Mouse (Mus musculus): ENCODE measurements around the gene Pla2g1b. TPM values are rescaled to one million over a fixed set of nuclear protein-coding genes. Genes with fewer than 3 reads are reported as not detected.

Pla2g1b gene
- polyA plus RNA-seq, 1 experiment, result not detected

DNA sequence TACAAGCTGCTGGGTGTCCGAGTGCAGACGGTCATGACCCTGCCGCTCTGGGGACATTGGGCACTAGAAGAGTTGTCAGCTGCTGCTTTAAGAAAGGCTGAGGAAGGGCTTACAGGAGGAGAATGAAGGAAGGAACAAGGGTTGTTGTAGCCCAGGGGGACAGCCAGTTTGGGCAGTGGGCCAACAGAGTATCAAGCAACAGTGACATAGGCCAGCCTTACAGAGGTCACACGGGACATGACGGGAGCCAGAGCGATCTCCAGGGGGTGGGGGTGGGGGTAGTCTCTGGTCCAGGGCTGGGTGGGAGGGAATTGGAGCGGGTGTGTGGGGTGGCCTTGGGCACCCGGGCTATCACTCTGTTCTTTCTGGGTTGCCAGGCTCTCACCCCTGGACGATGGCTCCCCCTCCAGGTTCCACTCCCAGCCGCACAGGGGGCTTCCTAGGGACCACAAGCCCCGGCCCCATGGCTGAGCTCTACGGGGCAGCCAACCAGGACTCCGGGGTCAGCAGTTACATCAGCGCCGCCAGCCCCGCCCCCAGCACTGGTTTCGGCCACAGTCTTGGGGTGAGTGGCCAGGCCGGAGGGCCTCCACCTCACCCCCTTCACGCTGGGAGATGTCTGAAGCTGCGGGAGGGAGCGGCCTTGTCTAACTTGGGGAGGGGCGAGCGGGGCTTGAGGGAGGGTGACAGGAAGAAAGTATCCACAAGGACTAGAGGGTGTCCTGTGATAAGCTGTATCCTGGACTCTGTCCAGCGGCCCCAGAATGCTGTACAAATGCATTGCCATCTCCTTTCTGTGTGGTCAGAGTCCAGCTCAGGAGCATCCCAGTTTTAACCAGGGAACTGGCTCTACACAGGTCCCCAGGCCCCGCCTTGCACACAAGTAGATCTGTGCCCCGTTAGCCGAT is 15.4 kb upstream of the Pla2g1b start:
- Histone ChIP-seq H3K4me3 (ENCODE audit: insufficient read depth, poor library complexity, severe bottlenecking) (no peak overlapping the region), H3K36me3 (ENCODE audit: control insufficient read depth, insufficient read depth) (no peaks in the 10 kb centered on the region), H3K27me3 (ENCODE audit: control insufficient read depth, insufficient read depth, insufficient read length) (no peaks in the 10 kb centered on the region), H3K79me3 (ENCODE audit: low read depth) (no peaks in the 10 kb centered on the region), H3K79me2 (ENCODE audit: control insufficient read depth, insufficient read depth) (no peaks in the 10 kb centered on the region), H3ac (ENCODE audit: control insufficient read depth, insufficient read length, low read depth) (no peak overlapping the region)
- TF ChIP-seq FOSL1 (IDR thresholded peaks at IDR 0.05; ENCODE audit: insufficient read depth, low read length, poor library complexity, severe bottlenecking) (no peak), CTCF (IDR thresholded peaks at IDR 0.05; ENCODE audit: control insufficient read depth, insufficient read depth, insufficient read length) (no peak), USF1 (IDR thresholded peaks at IDR 0.05; ENCODE audit: low read depth) (no peak), MYOD1 (IDR thresholded peaks at IDR 0.05; ENCODE audit: control insufficient read depth, insufficient read length, low read depth) (no peak), MAX (IDR thresholded peaks at IDR 0.05) (no peak)

DNA sequence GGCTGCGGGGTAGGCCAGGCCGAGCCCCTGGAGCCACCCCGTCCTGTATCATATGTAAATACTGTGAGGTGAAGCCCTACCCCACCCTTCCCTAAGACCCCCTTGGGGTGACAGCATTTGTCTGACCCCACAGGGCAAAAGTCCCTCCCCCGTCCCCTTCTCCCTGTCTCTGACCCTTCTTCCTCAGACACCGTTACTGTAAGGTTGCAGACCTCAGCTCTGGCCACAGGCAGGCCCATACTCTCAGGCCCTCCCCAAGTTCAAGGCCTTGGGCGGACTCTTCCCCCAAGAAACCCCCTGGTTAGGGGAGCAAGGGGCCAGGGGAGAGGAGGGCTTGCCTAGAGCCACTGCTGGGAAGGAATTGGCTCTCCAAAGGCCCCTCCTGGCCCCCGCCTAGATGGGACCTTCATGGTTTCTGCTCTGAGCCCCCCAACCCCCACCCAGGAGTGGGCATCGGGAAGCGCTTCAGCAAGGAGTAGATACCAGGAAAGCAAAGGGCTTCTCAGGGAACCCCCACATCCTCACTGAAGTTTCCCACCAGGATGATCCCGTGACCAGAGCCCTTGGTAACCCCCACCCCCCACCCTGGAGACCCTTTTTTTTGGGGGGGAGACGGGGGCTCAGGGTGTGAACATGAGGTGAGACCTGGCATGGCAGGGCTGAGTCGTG is 11.5 kb upstream of the Pla2g1b start:
- TF ChIP-seq CTCF (IDR thresholded peaks at IDR 0.05; ENCODE audit: control insufficient read depth, insufficient read depth, insufficient read length) (no peak), FOSL1 (IDR thresholded peaks at IDR 0.05; ENCODE audit: insufficient read depth, low read length, poor library complexity, severe bottlenecking) (no peak), MYOG (IDR thresholded peaks at IDR 0.05; ENCODE audit: control insufficient read depth, extremely low read depth, insufficient read length) (no peak), MAX (IDR thresholded peaks at IDR 0.05) (no peak), MYOD1 (IDR thresholded peaks at IDR 0.05; ENCODE audit: control insufficient read depth, insufficient read length, low read depth) (no peak), CEBPB (IDR thresholded peaks at IDR 0.05; ENCODE audit: low read depth) (no peak), USF1 (IDR thresholded peaks at IDR 0.05; ENCODE audit: low read depth) (no peak)
- peaks cover 8% of the 10 kb centered on the region for H3K27me3 ChIP-seq (ENCODE audit: control insufficient read depth, insufficient read depth, insufficient read length)
- no peak overlapping the region for H3K4me3 ChIP-seq (ENCODE audit: insufficient read depth, poor library complexity, severe bottlenecking)
- no peaks in the 10 kb centered on the region for H3K79me2 ChIP-seq (ENCODE audit: control insufficient read depth, insufficient read depth)
- no peaks in the 10 kb centered on the region for H3K79me3 ChIP-seq (ENCODE audit: low read depth)
- no peaks in the 10 kb centered on the region for H3K36me3 ChIP-seq (ENCODE audit: control insufficient read depth, insufficient read depth)
- H3ac ChIP-seq (ENCODE audit: control insufficient read depth, insufficient read length, low read depth), result no peak overlapping the region

DNA sequence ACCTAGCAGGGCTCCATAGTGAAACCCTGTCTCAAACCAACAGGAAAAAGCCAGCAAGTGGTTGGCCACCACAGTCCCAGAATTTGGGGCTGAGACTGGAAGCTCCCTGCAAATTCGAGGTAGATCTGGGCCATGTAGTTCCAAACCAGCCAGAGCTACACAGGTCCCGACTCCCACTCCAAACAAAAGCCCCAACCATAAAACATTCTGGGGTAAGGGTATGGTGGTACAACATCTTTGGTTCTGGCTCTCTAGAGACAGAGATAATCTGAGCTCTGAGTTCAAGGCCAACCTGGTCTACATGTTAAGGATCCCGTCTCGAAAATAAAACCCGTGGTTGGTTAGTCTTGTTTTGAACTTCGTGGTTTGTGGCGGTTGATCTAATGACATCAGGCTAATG is 10.2 kb upstream of the Pla2g1b start:
- Histone ChIP-seq H3K4me3 (ENCODE audit: insufficient read depth, poor library complexity, severe bottlenecking) (no peak overlapping the region), H3K79me3 (ENCODE audit: low read depth) (no peaks in the 10 kb centered on the region), H3K79me2 (ENCODE audit: control insufficient read depth, insufficient read depth) (no peaks in the 10 kb centered on the region), H3K27me3 (ENCODE audit: control insufficient read depth, insufficient read depth, insufficient read length) (peaks cover 14% of the 10 kb centered on the region), H3K36me3 (ENCODE audit: control insufficient read depth, insufficient read depth) (no peaks in the 10 kb centered on the region), H3ac (ENCODE audit: control insufficient read depth, insufficient read length, low read depth) (no peak overlapping the region)
- TF ChIP-seq MYOG (IDR thresholded peaks at IDR 0.05; ENCODE audit: control insufficient read depth, extremely low read depth, insufficient read length), result no peak
- TF ChIP-seq CTCF (IDR thresholded peaks at IDR 0.05; ENCODE audit: control insufficient read depth, insufficient read depth, insufficient read length), result no peak
- TF ChIP-seq FOSL1 (IDR thresholded peaks at IDR 0.05; ENCODE audit: insufficient read depth, low read length, poor library complexity, severe bottlenecking), result no peak
- no peak for TF ChIP-seq USF1 (IDR thresholded peaks at IDR 0.05; ENCODE audit: low read depth)
- TF ChIP-seq CEBPB (IDR thresholded peaks at IDR 0.05; ENCODE audit: low read depth), result no peak
- no peak for TF ChIP-seq MYOD1 (IDR thresholded peaks at IDR 0.05; ENCODE audit: control insufficient read depth, insufficient read length, low read depth)
- no peak for TF ChIP-seq MAX (IDR thresholded peaks at IDR 0.05)

DNA sequence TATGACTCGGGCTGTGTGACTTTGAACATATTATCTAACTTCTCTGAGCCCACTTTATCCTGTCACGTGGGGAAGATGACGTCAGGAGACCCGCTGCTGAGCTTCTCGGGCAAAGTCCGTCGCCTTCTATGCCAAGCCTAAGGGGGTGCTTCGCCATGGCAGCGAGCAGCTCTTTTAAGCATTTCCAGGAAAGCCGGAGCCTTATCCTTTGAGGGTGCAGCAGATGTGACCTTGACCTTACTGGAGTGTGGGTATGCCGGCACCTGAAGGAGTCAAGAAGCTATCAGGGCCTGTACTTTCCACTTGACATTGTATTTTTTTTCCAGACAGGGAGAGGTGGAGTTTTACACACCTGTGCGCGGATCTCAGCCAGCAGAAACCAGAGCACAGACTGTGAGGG is 7.1 kb upstream of the Pla2g1b start:
- H3K79me2 ChIP-seq (ENCODE audit: control insufficient read depth, insufficient read depth), result no peaks in the 10 kb centered on the region
- no peak overlapping the region for H3K4me3 ChIP-seq (ENCODE audit: insufficient read depth, poor library complexity, severe bottlenecking)
- H3K79me3 ChIP-seq (ENCODE audit: low read depth), result no peaks in the 10 kb centered on the region
- H3K36me3 ChIP-seq (ENCODE audit: control insufficient read depth, insufficient read depth), result no peaks in the 10 kb centered on the region
- H3ac ChIP-seq (ENCODE audit: control insufficient read depth, insufficient read length, low read depth), result no peak overlapping the region
- peaks cover 14% of the 10 kb centered on the region for H3K27me3 ChIP-seq (ENCODE audit: control insufficient read depth, insufficient read depth, insufficient read length)
- TF ChIP-seq USF1 (IDR thresholded peaks at IDR 0.05; ENCODE audit: low read depth), result peak; percentile 50
- no peak for TF ChIP-seq FOSL1 (IDR thresholded peaks at IDR 0.05; ENCODE audit: insufficient read depth, low read length, poor library complexity, severe bottlenecking)

DNA sequence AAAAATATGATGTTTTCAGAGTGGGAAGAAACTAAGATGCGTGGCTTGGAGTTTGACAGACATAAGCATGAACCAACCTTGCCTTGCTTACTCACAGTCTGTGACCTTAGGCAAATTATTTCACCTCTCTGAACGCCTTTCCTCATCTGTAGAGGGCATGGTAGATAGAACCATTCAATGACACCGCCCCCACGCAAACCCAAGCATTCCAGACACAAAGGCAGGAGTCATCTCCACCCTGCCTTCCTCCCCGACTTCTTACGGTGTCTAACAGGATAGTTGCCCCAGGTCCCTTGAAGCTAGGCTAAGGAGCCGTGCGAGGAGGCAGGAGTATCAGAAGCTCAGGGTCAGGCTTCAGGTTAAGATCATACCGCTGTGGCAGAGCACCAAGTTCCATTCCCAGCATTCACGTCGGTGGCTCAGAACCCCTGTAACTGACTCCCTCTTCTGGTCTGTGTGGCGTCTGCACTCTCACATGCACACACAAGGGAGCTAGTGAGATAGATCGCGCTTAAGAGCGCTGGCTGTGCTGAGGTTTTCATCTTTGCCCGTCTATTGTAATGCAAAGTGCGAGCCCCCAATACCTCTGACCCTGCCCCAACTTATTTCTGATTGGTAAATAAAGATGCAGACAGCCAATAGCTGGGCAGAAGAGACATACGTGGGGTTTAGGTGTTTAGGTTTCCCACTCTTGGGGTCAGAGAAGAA is 1.5 kb upstream of the Pla2g1b start:
- H3K79me3 ChIP-seq (ENCODE audit: low read depth), result no peaks in the 10 kb centered on the region
- H3K36me3 ChIP-seq (ENCODE audit: control insufficient read depth, insufficient read depth), result no peaks in the 10 kb centered on the region
- peaks cover 6% of the 10 kb centered on the region for H3K27me3 ChIP-seq (ENCODE audit: control insufficient read depth, insufficient read depth, insufficient read length)
- no peak overlapping the region for H3K4me3 ChIP-seq (ENCODE audit: insufficient read depth, poor library complexity, severe bottlenecking)
- TF ChIP-seq FOSL1 (IDR thresholded peaks at IDR 0.05; ENCODE audit: insufficient read depth, low read length, poor library complexity, severe bottlenecking), result no peak
- no peak for TF ChIP-seq CTCF (IDR thresholded peaks at IDR 0.05; ENCODE audit: control insufficient read depth, insufficient read depth, insufficient read length)
- no peak for TF ChIP-seq CEBPB (IDR thresholded peaks at IDR 0.05; ENCODE audit: low read depth)
- TF ChIP-seq MAX (IDR thresholded peaks at IDR 0.05), result no peak
- TF ChIP-seq MYOG (IDR thresholded peaks at IDR 0.05; ENCODE audit: control insufficient read depth, extremely low read depth, insufficient read length), result no peak
- no peak for TF ChIP-seq USF1 (IDR thresholded peaks at IDR 0.05; ENCODE audit: low read depth)
- TF ChIP-seq MYOD1 (IDR thresholded peaks at IDR 0.05; ENCODE audit: control insufficient read depth, insufficient read length, low read depth), result no peak
- H3K79me2 ChIP-seq (ENCODE audit: control insufficient read depth, insufficient read depth), result no peaks in the 10 kb centered on the region
- no peak overlapping the region for H3ac ChIP-seq (ENCODE audit: control insufficient read depth, insufficient read length, low read depth)
